Mouse (Mus musculus): ENCODE data around the gene Arhgef38.

- TF ChIP-seq POLR2A (IDR thresholded peaks at IDR 0.05; ENCODE audit: insufficient read depth, low read depth, low read length), result no peak
- no peak for TF ChIP-seq CTCF (IDR thresholded peaks at IDR 0.05; ENCODE audit: insufficient read depth, low read depth, low read length)
Measured at GRCm38 (mm10) chr3:133154683-133155082, 80.1 kb downstream of the Arhgef38 start.
